Mouse (Mus musculus): ENCODE measurements around the gene Sec14l3.

Gene Sec14l3

GRCm38 (mm10) chr11:4060866-4061575 lies 3.6 kb upstream of the Sec14l3 start:
- no peak for DNase-seq (ENCODE audit: low read depth, low spot score)

GRCm38 (mm10) chr11:4062523-4062922 lies 2.1 kb upstream of the Sec14l3 start:
- DNase-seq (ENCODE audit: low read depth, low spot score) = no peak

GRCm38 (mm10) chr11:4062981-4063380 lies 1.7 kb upstream of the Sec14l3 start:
- no peak for DNase-seq (ENCODE audit: low read depth, low spot score)

GRCm38 (mm10) chr11:4069664-4070063 lies 5.0 kb downstream of the Sec14l3 start:
- no peak for DNase-seq (ENCODE audit: low read depth, low spot score)

GRCm38 (mm10) chr11:4076633-4077032 lies 12.0 kb downstream of the Sec14l3 start:
- peak; percentile 33 for DNase-seq (ENCODE audit: low read depth, low spot score)

- no peak for DNase-seq (ENCODE audit: low read depth, low spot score)
Observed at GRCm38 (mm10) chr11:4078267-4078933, 13.8 kb downstream of the Sec14l3 start.

- peak; percentile 72 for DNase-seq (ENCODE audit: low read depth, low spot score)
Observed at GRCm38 (mm10) chr11:4080219-4080618, 15.6 kb downstream of the Sec14l3 start.

- peak; percentile 70 for DNase-seq (ENCODE audit: low read depth, low spot score)
Observed at GRCm38 (mm10) chr11:4083316-4084078, 18.9 kb downstream of the Sec14l3 start.

- DNase-seq (ENCODE audit: low read depth, low spot score) = no peak
Observed at GRCm38 (mm10) chr11:4086246-4086645, 21.6 kb downstream of the Sec14l3 start.

- DNase-seq (ENCODE audit: low read depth, low spot score) = no peak
Observed at GRCm38 (mm10) chr11:4087267-4087666, 22.6 kb downstream of the Sec14l3 start.

- DNase-seq (ENCODE audit: low read depth, low spot score) = no peak
Observed at GRCm38 (mm10) chr11:4093459-4094377, 29.1 kb downstream of the Sec14l3 start.

- peak; percentile 92 for DNase-seq (ENCODE audit: low read depth, low spot score)
Observed at GRCm38 (mm10) chr11:4094378-4095170, 29.9 kb downstream of the Sec14l3 start.

- DNase-seq (ENCODE audit: low read depth, low spot score) = peak; percentile 77
Observed at GRCm38 (mm10) chr11:4095171-4096053, 30.8 kb downstream of the Sec14l3 start, which contains the start of gene Mtfp1. Gene Mtfp1 (minus strand): TSS chr11:4095445.

- DNase-seq (ENCODE audit: low read depth, low spot score) = peak; percentile 100
Observed at GRCm38 (mm10) chr11:4096054-4096984, 31.7 kb downstream of the Sec14l3 start.

- no peak for DNase-seq (ENCODE audit: low read depth, low spot score)
Observed at GRCm38 (mm10) chr11:4097091-4097621, 32.5 kb downstream of the Sec14l3 start.

- peak; percentile 45 for DNase-seq (ENCODE audit: low read depth, low spot score)
Observed at GRCm38 (mm10) chr11:4098120-4098519, 33.5 kb downstream of the Sec14l3 start.

GRCm38 (mm10) chr11:4098816-4099215 lies 34.2 kb downstream of the Sec14l3 start:
- DNase-seq (ENCODE audit: low read depth, low spot score) = no peak

GRCm38 (mm10) chr11:4099447-4099846 lies 34.8 kb downstream of the Sec14l3 start:
- DNase-seq (ENCODE audit: low read depth, low spot score) = no peak
